Mouse (Mus musculus): ENCODE measurements around the gene Hdac10. TPM values are rescaled to one million over a fixed set of nuclear protein-coding genes. Genes with fewer than 3 reads are reported as not detected.
A peak's percentile ranks its signal among the peaks of the same experiment; 100 is the strongest.

Hdac10 gene
- polyA plus RNA-seq, 1 experiment from 2014 or later, result 14.2 TPM

GRCm38 (mm10) chr15:89145813-89146350 is 17.4 kb upstream of the Hdac10 start:
- no peak overlapping the region for H3K9ac ChIP-seq (ENCODE audit: low read length)

GRCm38 (mm10) chr15:89144965-89145364 is 16.5 kb upstream of the Hdac10 start:
- Histone ChIP-seq H3K4me2 (ENCODE audit: low read depth, low read length, severe bottlenecking) (no peak overlapping the region), H3K9me3 (ENCODE audit: control insufficient read depth, low read length) (no peaks in the 10 kb centered on the region), H3K27me3 (ENCODE audit: control insufficient read depth, insufficient read depth, low read length) (no peaks in the 10 kb centered on the region), H3K4me3 (ENCODE audit: low read depth, low read length) (no peak overlapping the region), H3K36me3 (ENCODE audit: control insufficient read depth, insufficient read depth, low read length) (no peaks in the 10 kb centered on the region), H3K4me1 (replicated peaks; ENCODE audit: control insufficient read depth, insufficient read depth, low read length) (peaks cover 23% of the 10 kb centered on the region), H3K27ac (ENCODE audit: low read depth, low read length) (no peak overlapping the region), H3K9ac (ENCODE audit: low read length) (no peak overlapping the region)
- 95% methylated on average over 11 of the region's 11 CpGs for WGBS
- ATAC-seq (replicated peaks; ENCODE audit: low FRiP score), result no peak
- DNase-seq (ENCODE audit: low spot score), result no peak

More at GRCm38 (mm10) chr15:89145813-89146350, 17.4 kb upstream of the Hdac10 start:
- WGBS, result 78% methylated on average over 24 of the region's 24 CpGs
- no peak overlapping the region; the same call in 1 of the 2 replicates for H3K4me2 ChIP-seq (ENCODE audit: low read depth, low read length, severe bottlenecking)
- ATAC-seq (replicated peaks; ENCODE audit: low FRiP score) (no peak), DNase-seq (ENCODE audit: low spot score) (no peak)
- no peak overlapping the region for H3K4me3 ChIP-seq (ENCODE audit: low read depth, low read length)
- H3K27ac ChIP-seq (ENCODE audit: low read depth, low read length), result no peak overlapping the region
- no peaks in the 10 kb centered on the region for H3K9me3 ChIP-seq (ENCODE audit: control insufficient read depth, low read length)
- H3K4me1 ChIP-seq (replicated peaks; ENCODE audit: control insufficient read depth, insufficient read depth, low read length), result peaks cover 26% of the 10 kb centered on the region
- H3K27me3 ChIP-seq (ENCODE audit: control insufficient read depth, insufficient read depth, low read length), result no peaks in the 10 kb centered on the region
- no peaks in the 10 kb centered on the region for H3K36me3 ChIP-seq (ENCODE audit: control insufficient read depth, insufficient read depth, low read length)

GRCm38 (mm10) chr15:89143134-89143533 is 14.6 kb upstream of the Hdac10 start:
- H3K9ac ChIP-seq (ENCODE audit: low read length), result no peak overlapping the region
- H3K4me3 ChIP-seq (ENCODE audit: low read depth, low read length), result no peak overlapping the region
- H3K27ac ChIP-seq (ENCODE audit: low read depth, low read length), result no peak overlapping the region
- no peak overlapping the region for H3K4me2 ChIP-seq (ENCODE audit: low read depth, low read length, severe bottlenecking)
- no peaks in the 10 kb centered on the region for H3K36me3 ChIP-seq (ENCODE audit: control insufficient read depth, insufficient read depth, low read length)
- no peaks in the 10 kb centered on the region for H3K27me3 ChIP-seq (ENCODE audit: control insufficient read depth, insufficient read depth, low read length)
- H3K4me1 ChIP-seq (replicated peaks; ENCODE audit: control insufficient read depth, insufficient read depth, low read length), result peaks cover 17% of the 10 kb centered on the region
- no peak for ATAC-seq (replicated peaks; ENCODE audit: low FRiP score)
- no peak for DNase-seq (ENCODE audit: low spot score)
- H3K9me3 ChIP-seq (ENCODE audit: control insufficient read depth, low read length), result no peaks in the 10 kb centered on the region
- 81% methylated on average over 2 of the region's 2 CpGs for WGBS

GRCm38 (mm10) chr15:89141905-89142304 is 13.4 kb upstream of the Hdac10 start:
- H3K9me3 ChIP-seq (ENCODE audit: control insufficient read depth, low read length), result no peaks in the 10 kb centered on the region
- H3K27ac ChIP-seq (ENCODE audit: low read depth, low read length), result no peak overlapping the region
- no peak overlapping the region for H3K4me2 ChIP-seq (ENCODE audit: low read depth, low read length, severe bottlenecking)
- no peak overlapping the region for H3K9ac ChIP-seq (ENCODE audit: low read length)
- ATAC-seq (replicated peaks; ENCODE audit: low FRiP score) (no peak), DNase-seq (ENCODE audit: low spot score) (no peak)
- H3K4me3 ChIP-seq (ENCODE audit: low read depth, low read length), result no peak overlapping the region
- H3K4me1 ChIP-seq (replicated peaks; ENCODE audit: control insufficient read depth, insufficient read depth, low read length), result peaks cover 10% of the 10 kb centered on the region
- H3K36me3 ChIP-seq (ENCODE audit: control insufficient read depth, insufficient read depth, low read length), result no peaks in the 10 kb centered on the region
- no peaks in the 10 kb centered on the region for H3K27me3 ChIP-seq (ENCODE audit: control insufficient read depth, insufficient read depth, low read length)
- 81% methylated on average over 4 of the region's 4 CpGs for WGBS

GRCm38 (mm10) chr15:89141443-89141842 is 12.9 kb upstream of the Hdac10 start:
- Histone ChIP-seq H3K27ac (ENCODE audit: low read depth, low read length) (no peak overlapping the region), H3K9me3 (ENCODE audit: control insufficient read depth, low read length) (no peaks in the 10 kb centered on the region), H3K27me3 (ENCODE audit: control insufficient read depth, insufficient read depth, low read length) (no peaks in the 10 kb centered on the region), H3K4me3 (ENCODE audit: low read depth, low read length) (0 out of 2 replicates have a peak overlapping the region, but pooled peaks have one; percentile 57), H3K4me2 (ENCODE audit: low read depth, low read length, severe bottlenecking) (peak overlapping the region; percentile 93; the same call in 1 of the 2 replicates), H3K4me1 (replicated peaks; ENCODE audit: control insufficient read depth, insufficient read depth, low read length) (peaks cover 7% of the 10 kb centered on the region), H3K36me3 (ENCODE audit: control insufficient read depth, insufficient read depth, low read length) (no peaks in the 10 kb centered on the region), H3K9ac (ENCODE audit: low read length) (0 out of 2 replicates have a peak overlapping the region, but pooled peaks have one; percentile 83)
- DNase-seq (ENCODE audit: low spot score), result no peak
- WGBS, result 23% methylated on average over 5 of the region's 5 CpGs
- peak; percentile 9; the same call in 1 of the 2 replicates for ATAC-seq (replicated peaks; ENCODE audit: low FRiP score)

- peak within 1 kb of the TSS; percentile 37; the same call in 1 of the 2 replicates for H3K27ac ChIP-seq (ENCODE audit: low read depth, low read length)
- H3K4me3 ChIP-seq (ENCODE audit: low read depth, low read length), result peak within 1 kb of the TSS; percentile 57
- DNase-seq (ENCODE audit: low spot score) (peak; percentile 85), ATAC-seq (replicated peaks; ENCODE audit: low FRiP score) (peak; percentile 84)
- H3K4me2 ChIP-seq (ENCODE audit: low read depth, low read length, severe bottlenecking), result peak within 1 kb of the TSS; percentile 93
- H3K9ac ChIP-seq (ENCODE audit: low read length), result peak within 1 kb of the TSS; percentile 83
- no peaks in the 10 kb centered on the region for H3K27me3 ChIP-seq (ENCODE audit: control insufficient read depth, insufficient read depth, low read length)
- H3K4me1 ChIP-seq (replicated peaks; ENCODE audit: control insufficient read depth, insufficient read depth, low read length), result peaks cover 4% of the 10 kb centered on the region; the same call in 1 of the 2 replicates
- H3K9me3 ChIP-seq (ENCODE audit: control insufficient read depth, low read length), result no peaks in the 10 kb centered on the region
- no peaks in the 10 kb centered on the region for H3K36me3 ChIP-seq (ENCODE audit: control insufficient read depth, insufficient read depth, low read length)
- WGBS, result under 1% methylated on average over 21 of the region's 21 CpGs
Measured at GRCm38 (mm10) chr15:89140659-89141252, 12.3 kb upstream of the Hdac10 start, which contains the start of gene Mapk12. Mapk12 (minus strand) TSS chr15:89140703.

GRCm38 (mm10) chr15:89140048-89140658 is 11.7 kb upstream of the Hdac10 start:
- peak overlapping the region; percentile 93 for H3K4me2 ChIP-seq (ENCODE audit: low read depth, low read length, severe bottlenecking)
- peak overlapping the region; percentile 37; the same call in 1 of the 2 replicates for H3K27ac ChIP-seq (ENCODE audit: low read depth, low read length)
- no peaks in the 10 kb centered on the region for H3K9me3 ChIP-seq (ENCODE audit: control insufficient read depth, low read length)
- peak overlapping the region; percentile 83 for H3K9ac ChIP-seq (ENCODE audit: low read length)
- DNase-seq (ENCODE audit: low spot score) (peak; percentile 69), ATAC-seq (replicated peaks; ENCODE audit: low FRiP score) (peak; percentile 34)
- under 1% methylated on average over 52 of the region's 53 CpGs for WGBS
- peaks cover 4% of the 10 kb centered on the region; the same call in 1 of the 2 replicates for H3K4me1 ChIP-seq (replicated peaks; ENCODE audit: control insufficient read depth, insufficient read depth, low read length)
- H3K4me3 ChIP-seq (ENCODE audit: low read depth, low read length), result peak overlapping the region; percentile 57
- H3K36me3 ChIP-seq (ENCODE audit: control insufficient read depth, insufficient read depth, low read length), result no peaks in the 10 kb centered on the region
- H3K27me3 ChIP-seq (ENCODE audit: control insufficient read depth, insufficient read depth, low read length), result no peaks in the 10 kb centered on the region

- Histone ChIP-seq H3K27ac (ENCODE audit: low read depth, low read length) (no peak overlapping the region), H3K36me3 (ENCODE audit: control insufficient read depth, insufficient read depth, low read length) (no peaks in the 10 kb centered on the region), H3K9ac (ENCODE audit: low read length) (no peak overlapping the region), H3K9me3 (ENCODE audit: control insufficient read depth, low read length) (no peaks in the 10 kb centered on the region), H3K27me3 (ENCODE audit: control insufficient read depth, insufficient read depth, low read length) (no peaks in the 10 kb centered on the region), H3K4me1 (replicated peaks; ENCODE audit: control insufficient read depth, insufficient read depth, low read length) (peaks cover 4% of the 10 kb centered on the region; the same call in 1 of the 2 replicates), H3K4me2 (ENCODE audit: low read depth, low read length, severe bottlenecking) (no peak overlapping the region), H3K4me3 (ENCODE audit: low read depth, low read length) (no peak overlapping the region)
- ATAC-seq (replicated peaks; ENCODE audit: low FRiP score) (no peak), DNase-seq (ENCODE audit: low spot score) (no peak)
- WGBS, result 90% methylated on average over 6 of the region's 6 CpGs
Measured at GRCm38 (mm10) chr15:89138531-89138930, 10.0 kb upstream of the Hdac10 start.

Measured in forebrain, embryonic 11.5 days (tissue).